Mouse (Mus musculus) liver, embryonic 12.5 days (tissue): ENCODE measurements around the gene Plcxd2. TPM values are rescaled to one million over a fixed set of nuclear protein-coding genes. Genes with fewer than 3 reads are reported as not detected.

Experiments
- ATAC-seq: fragments of 200-750 bp; cut with Nextera tagmentation; 2 replicates; pipeline ENCODE4 v1.8.0; 2017; ENCODE audit warnings: moderate number of reproducible peaks, mild to moderate bottlenecking, moderate library complexity
- H3K27ac ChIP-seq: fragments of 300-500 bp; sonication (generic); 2 replicates; pipeline ENCODE4 v1.5.1; 2016; ENCODE audit warnings: mild to moderate bottlenecking
- H3K27me3 ChIP-seq: fragments of 300-500 bp; sonication (generic); replicated peaks from 2 replicates; pipeline ENCODE4 v1.6.1; 2016; ENCODE audit warnings: mild to moderate bottlenecking, moderate library complexity
- H3K36me3 ChIP-seq: fragments of 300-500 bp; sonication (generic); 2 replicates; pipeline ENCODE4 v1.6.1; 2016; ENCODE audit warnings: mild to moderate bottlenecking, moderate library complexity
- H3K4me1 ChIP-seq: fragments of 300-500 bp; sonication (generic); 2 replicates; pipeline ENCODE4 v1.6.1; 2016
- H3K4me2 ChIP-seq: fragments of 300-500 bp; sonication (generic); 2 replicates; pipeline ENCODE4 v1.6.1; 2016; ENCODE audit warnings: mild to moderate bottlenecking, moderate library complexity
- H3K4me3 ChIP-seq: fragments of 300-500 bp; sonication (generic); 2 replicates; pipeline ENCODE4 v1.5.1; 2016; ENCODE audit warnings: mild to moderate bottlenecking, moderate library complexity
- H3K9ac ChIP-seq: fragments of 300-500 bp; sonication (generic); 2 replicates; pipeline ENCODE4 v1.6.1; 2016; ENCODE audit warnings: mild to moderate bottlenecking, moderate library complexity
- H3K9me3 ChIP-seq: fragments of 300-500 bp; sonication (generic); replicated peaks from 2 replicates; pipeline ENCODE4 v1.6.1; 2016; ENCODE audit warnings: mild to moderate bottlenecking, moderate library complexity
- WGBS: fragments of 180-500 bp; shearing (Covaris S2); methylation state at CpG from one replicate; pipeline ENCODE4 v1.1.7; 2016; ENCODE audit not compliant: insufficient replicate concordance; 5-methylcytosine and 5-hydroxymethylcytosine counted together
- polyA plus RNA-seq: library from polyadenylated mRNA; unstranded; fragments of >200 nt; fragmentation: Nextera tagmentation; extraction: Ambion mirVana; gene quantifications from 2 replicates; pipeline ENCODE4 v1.2.1, GENCODE M21; 2016

Plcxd2 gene
- polyA plus RNA-seq, 1 experiment from 2014 or later: 3.8 TPM

DNA sequence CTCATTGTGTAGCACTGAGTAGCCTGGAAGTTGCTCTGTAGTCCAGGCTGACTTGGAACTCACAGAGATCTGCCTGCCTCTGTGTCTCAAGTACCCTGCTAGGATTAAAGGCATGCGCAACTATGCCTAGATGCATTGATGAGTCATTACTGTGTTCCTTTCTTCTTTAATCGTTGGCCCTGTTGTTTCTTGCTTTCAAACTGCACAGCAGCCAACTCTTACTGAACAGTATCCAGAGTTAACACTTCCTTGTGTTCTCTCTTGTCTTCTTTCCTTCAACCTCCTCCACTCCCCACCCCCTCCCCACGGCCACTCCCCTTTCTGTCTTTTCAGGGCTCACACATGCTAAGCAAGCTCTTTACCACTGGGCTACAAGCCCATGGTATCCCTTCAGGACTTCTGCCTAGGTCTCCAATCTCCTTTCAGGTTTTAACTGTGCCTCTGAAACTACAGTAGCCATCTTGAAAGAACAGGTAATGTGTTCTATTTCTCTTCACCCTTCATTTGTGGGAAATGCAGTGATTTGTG is 74.0 kb downstream of the Plcxd2 start:
- Histone ChIP-seq H3K4me3 (no peak overlapping the region), H3K4me1 (no peaks in the 10 kb centered on the region), H3K9ac (no peak overlapping the region), H3K36me3 (no peaks in the 10 kb centered on the region), H3K27ac (no peak overlapping the region), H3K4me2 (no peak overlapping the region), H3K27me3 (no peaks in the 10 kb centered on the region), H3K9me3 (0 out of 2 replicates have a peak, but pooled peaks cover 4% of the 10 kb centered on the region)
- ATAC-seq: no peak
- 59% methylated on average over 3 of the region's 3 CpGs for WGBS

GRCm38 (mm10) chr16:45934721-45935407 is 75.2 kb downstream of the Plcxd2 start:
- WGBS: 53% methylated on average over 2 of the region's 2 CpGs
- Histone ChIP-seq H3K9ac (no peak overlapping the region), H3K27ac (no peak overlapping the region), H3K4me1 (no peaks in the 10 kb centered on the region), H3K4me3 (no peak overlapping the region), H3K9me3 (0 out of 2 replicates have a peak, but pooled peaks cover 4% of the 10 kb centered on the region), H3K27me3 (no peaks in the 10 kb centered on the region), H3K4me2 (no peak overlapping the region), H3K36me3 (no peaks in the 10 kb centered on the region)
- ATAC-seq: no peak

DNA sequence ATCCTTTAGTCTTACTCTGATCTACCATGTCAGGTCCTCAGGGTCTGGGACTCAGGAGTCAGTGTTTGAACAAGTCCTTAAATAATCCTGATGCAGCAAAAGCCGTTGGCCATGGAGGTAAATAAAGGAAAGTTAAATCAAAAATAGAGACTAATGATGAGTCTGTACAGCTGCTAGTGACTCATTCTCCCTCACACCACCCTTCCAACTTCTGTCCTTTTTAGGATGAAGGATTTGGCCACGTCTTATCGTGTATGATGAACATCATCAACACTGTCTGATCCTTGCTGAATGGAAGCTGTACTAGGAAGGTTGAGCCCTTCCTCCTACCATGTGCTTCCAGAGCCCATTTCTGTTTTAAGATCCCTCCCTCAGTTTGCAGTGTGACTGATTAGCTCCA is 79.7 kb downstream of the Plcxd2 start:
- no peak overlapping the region for H3K27ac ChIP-seq
- WGBS: 58% methylated on average over 3 of the region's 3 CpGs

GRCm38 (mm10) chr16:45928090-45928489 is 81.9 kb downstream of the Plcxd2 start:
- Histone ChIP-seq H3K4me1 (peaks cover 7% of the 10 kb centered on the region; the same call in 1 of the 2 replicates), H3K36me3 (no peaks in the 10 kb centered on the region), H3K9me3 (no peaks in the 10 kb centered on the region), H3K27ac (no peak overlapping the region), H3K4me3 (no peak overlapping the region), H3K9ac (no peak overlapping the region), H3K27me3 (no peaks in the 10 kb centered on the region), H3K4me2 (no peak overlapping the region)
- WGBS: 20% methylated on average over 4 of the region's 4 CpGs
- ATAC-seq: no peak

More for the DNA sequence above, 79.7 kb downstream of the Plcxd2 start:
- H3K4me2 ChIP-seq: no peak overlapping the region
- no peak for ATAC-seq
- H3K36me3 ChIP-seq: no peaks in the 10 kb centered on the region
- no peaks in the 10 kb centered on the region for H3K9me3 ChIP-seq
- no peak overlapping the region for H3K4me3 ChIP-seq
- H3K27me3 ChIP-seq: no peaks in the 10 kb centered on the region
- H3K4me1 ChIP-seq: peaks cover 7% of the 10 kb centered on the region; the same call in 1 of the 2 replicates
- H3K9ac ChIP-seq: no peak overlapping the region

DNA sequence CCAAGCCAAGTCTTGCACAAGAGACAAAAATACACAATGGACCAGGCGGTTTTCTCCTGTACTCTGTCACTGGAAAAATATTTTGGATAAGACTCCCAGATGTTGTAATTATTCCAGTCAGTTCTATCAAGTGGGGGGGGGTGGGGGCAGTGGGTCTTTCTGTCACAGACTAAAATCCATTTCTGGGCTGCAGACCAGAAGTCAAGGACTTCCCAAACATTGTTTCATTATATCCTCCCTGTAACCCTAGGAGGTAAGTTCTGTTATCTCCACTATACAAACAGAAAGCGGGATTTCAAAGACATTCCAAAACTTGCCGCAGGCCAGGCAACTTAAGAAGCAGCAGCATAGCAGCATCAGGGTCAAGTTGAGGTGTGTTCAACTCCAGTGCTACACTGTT is 82.4 kb downstream of the Plcxd2 start:
- H3K4me2 ChIP-seq: 0 out of 2 replicates have a peak overlapping the region, but pooled peaks have one; percentile 3
- no peaks in the 10 kb centered on the region for H3K9me3 ChIP-seq
- no peak overlapping the region for H3K9ac ChIP-seq
- H3K4me1 ChIP-seq: peaks cover 7% of the 10 kb centered on the region; the same call in 1 of the 2 replicates
- no peaks in the 10 kb centered on the region for H3K36me3 ChIP-seq
- no peaks in the 10 kb centered on the region for H3K27me3 ChIP-seq
- H3K4me3 ChIP-seq: no peak overlapping the region
- no peak for ATAC-seq
- 36% methylated on average over 3 of the region's 3 CpGs for WGBS
- H3K27ac ChIP-seq: no peak overlapping the region

DNA sequence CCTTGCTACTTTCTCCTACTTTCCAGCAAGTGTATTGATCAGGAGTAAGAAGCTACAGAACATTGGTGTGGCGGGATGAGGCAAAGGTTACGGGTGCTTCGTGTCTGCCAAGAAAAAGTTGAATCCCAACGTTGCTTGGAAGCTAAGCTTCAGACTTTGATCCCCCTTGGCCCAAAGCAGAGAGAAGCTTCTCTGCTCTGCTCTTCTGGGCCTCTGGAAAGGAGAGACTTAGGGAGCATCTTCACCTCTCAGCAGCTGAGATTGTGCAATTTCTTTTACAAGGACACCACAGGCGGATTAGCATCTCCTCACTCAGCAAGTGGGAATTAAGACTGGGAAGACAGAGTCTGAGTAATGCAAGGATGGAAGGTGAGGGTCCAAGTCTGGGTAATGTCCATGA is 83.1 kb downstream of the Plcxd2 start:
- Histone ChIP-seq H3K4me1 (peaks cover 7% of the 10 kb centered on the region; the same call in 1 of the 2 replicates), H3K4me3 (no peak overlapping the region)

GRCm38 (mm10) chr16:45923731-45924424 is 86.1 kb downstream of the Plcxd2 start:
- Histone ChIP-seq H3K27ac (no peak overlapping the region), H3K36me3 (no peaks in the 10 kb centered on the region), H3K4me2 (no peak overlapping the region), H3K27me3 (no peaks in the 10 kb centered on the region), H3K9ac (no peak overlapping the region), H3K4me3 (no peak overlapping the region), H3K4me1 (peaks cover 7% of the 10 kb centered on the region; the same call in 1 of the 2 replicates), H3K9me3 (no peaks in the 10 kb centered on the region)
- 64% methylated on average over 6 of the region's 6 CpGs for WGBS
- ATAC-seq: no peak

More for the DNA sequence above, 83.1 kb downstream of the Plcxd2 start:
- H3K4me2 ChIP-seq: no peak overlapping the region
- H3K9me3 ChIP-seq: no peaks in the 10 kb centered on the region
- no peak overlapping the region for H3K27ac ChIP-seq
- no peaks in the 10 kb centered on the region for H3K27me3 ChIP-seq
- no peak overlapping the region for H3K9ac ChIP-seq
- 70% methylated on average over 5 of the region's 5 CpGs for WGBS
- H3K36me3 ChIP-seq: no peaks in the 10 kb centered on the region
- no peak for ATAC-seq

- Histone ChIP-seq H3K4me2 (no peak overlapping the region), H3K36me3 (no peaks in the 10 kb centered on the region), H3K27ac (no peak overlapping the region), H3K4me1 (peaks cover 1% of the 10 kb centered on the region; the same call in 1 of the 2 replicates), H3K9me3 (no peaks in the 10 kb centered on the region), H3K27me3 (no peaks in the 10 kb centered on the region), H3K4me3 (no peak overlapping the region), H3K9ac (no peak overlapping the region)
- 65% methylated on average over 8 of the region's 8 CpGs for WGBS
- no peak for ATAC-seq
Observed at GRCm38 (mm10) chr16:45922546-45923229, 87.3 kb downstream of the Plcxd2 start.

GRCm38 (mm10) chr16:45919572-45919971 is 90.4 kb downstream of the Plcxd2 start:
- Histone ChIP-seq H3K4me3 (no peak overlapping the region), H3K9me3 (no peaks in the 10 kb centered on the region), H3K9ac (no peak overlapping the region), H3K27ac (no peak overlapping the region), H3K36me3 (no peaks in the 10 kb centered on the region), H3K4me2 (no peak overlapping the region), H3K27me3 (no peaks in the 10 kb centered on the region), H3K4me1 (no peaks in the 10 kb centered on the region)
- 65% methylated on average over 8 of the region's 8 CpGs for WGBS
- no peak for ATAC-seq
